Mouse (Mus musculus): ENCODE measurements around the gene Pigx.
"Not testable (repeated sequence)": the region's sequence is repeated elsewhere in the genome, so short reads cannot be mapped to it uniquely, and the experiment has no call there.

The Pigx gene

DNA sequence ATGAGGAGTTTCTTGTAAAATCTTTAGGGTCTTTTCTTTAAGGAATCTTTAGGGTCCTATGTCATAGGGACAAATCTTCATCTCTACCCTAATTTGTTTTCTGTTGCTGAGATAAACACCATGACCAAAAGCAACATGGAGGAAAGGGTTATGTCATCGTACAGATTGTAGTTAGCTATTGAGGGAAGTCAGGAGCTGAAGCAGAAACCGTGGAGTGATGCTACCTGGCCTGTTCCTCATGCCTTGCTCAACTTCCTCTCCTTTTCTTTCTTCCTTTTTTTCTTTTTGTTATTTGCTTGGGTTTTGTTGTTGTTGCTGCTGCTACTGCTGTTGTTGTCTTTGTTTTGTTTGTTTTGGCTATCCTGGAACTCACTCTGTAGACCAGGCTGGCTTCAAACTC is 9.0 kb upstream of the Pigx start:
- no peak for DNase-seq

GRCm38 (mm10) chr16:32108170-32108569 is 8.6 kb upstream of the Pigx start:
- DNase-seq = no peak

- DNase-seq = no peak
These were observed 8.0 kb upstream of the Pigx start for GRCm38 (mm10) chr16:32107342-32108045.

- no peak for DNase-seq
These were observed 6.2 kb upstream of the Pigx start for GRCm38 (mm10) chr16:32105698-32106097.

DNA sequence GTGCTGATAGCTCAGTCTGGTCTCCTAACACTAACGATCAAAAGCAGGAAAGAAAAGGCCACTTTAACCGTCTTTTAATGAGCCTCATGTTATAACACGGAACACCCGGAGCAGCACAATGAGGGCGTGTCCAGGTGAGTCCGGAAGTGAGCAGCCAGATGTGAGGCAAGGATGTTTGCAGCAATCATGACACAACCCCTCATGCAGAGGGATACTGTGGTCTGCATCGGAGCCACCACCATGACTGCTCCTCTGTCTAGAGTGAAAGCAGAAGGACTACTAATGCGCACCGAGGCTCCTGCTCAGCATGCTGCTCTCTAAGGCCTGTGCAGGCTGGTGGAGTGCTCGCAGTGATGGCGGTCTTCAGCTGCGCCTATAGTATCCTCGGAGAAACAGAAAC is 2.8 kb upstream of the Pigx start:
- no peak for DNase-seq

DNA sequence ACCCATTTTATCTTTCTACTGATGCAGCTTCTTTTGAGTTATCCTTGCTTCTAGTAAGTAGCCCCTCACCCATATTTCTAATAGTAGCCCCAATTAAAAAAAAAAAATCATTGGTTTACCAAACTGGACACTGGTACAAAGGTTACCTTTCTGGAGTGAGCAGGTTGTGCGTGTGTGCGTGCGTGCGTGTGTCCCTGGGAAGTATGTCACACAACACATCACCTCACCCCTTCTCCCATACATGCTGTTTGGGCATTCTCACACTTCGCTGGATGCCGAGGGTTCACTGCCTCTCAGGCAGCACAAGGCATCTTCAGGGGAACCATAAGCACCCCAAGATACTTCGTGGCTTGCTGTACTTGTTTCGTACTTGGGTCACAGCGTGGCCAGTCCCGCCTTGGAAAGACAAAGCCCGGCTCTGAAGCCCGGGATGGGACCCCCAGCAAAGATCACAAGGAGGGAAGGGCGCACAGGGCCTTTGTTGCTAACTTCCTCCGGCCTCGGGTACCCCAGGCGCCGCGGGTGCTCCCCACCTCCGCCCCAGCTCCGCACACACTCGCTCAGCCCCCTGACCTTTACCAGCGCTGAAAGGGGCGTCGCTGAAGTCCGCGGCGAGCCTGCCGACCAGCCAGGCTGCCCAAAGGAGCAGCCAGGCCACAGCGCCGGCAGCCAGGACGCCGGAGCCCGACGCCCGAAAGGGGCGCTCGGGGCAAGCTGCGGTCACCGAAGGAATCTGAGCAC is 473 bp downstream of the Pigx start:
- DNase-seq = no peak

DNA sequence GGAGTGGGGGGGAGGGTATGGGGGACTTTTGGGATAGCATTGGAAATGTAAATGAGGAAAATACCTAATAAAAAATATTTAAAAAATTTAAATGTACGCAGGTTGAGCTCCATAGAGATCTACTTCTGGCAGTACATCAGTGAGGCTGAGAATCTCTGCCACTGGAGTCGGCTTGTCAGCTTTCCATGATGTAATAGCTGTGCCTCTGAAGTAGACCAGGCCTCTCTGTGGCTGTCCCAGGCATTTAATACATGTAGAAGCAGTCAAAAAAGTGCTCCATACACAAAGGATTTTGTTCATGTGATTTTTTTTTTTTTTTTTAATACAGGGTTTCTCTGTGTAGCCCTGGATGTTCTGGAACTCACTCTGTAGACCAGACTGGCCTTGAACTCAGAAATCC is 1.8 kb downstream of the Pigx start:
- not testable (repeated sequence) for DNase-seq

GRCm38 (mm10) chr16:32091466-32091865 is 8.1 kb downstream of the Pigx start:
- DNase-seq = no peak

GRCm38 (mm10) chr16:32087629-32088443 is 11.7 kb downstream of the Pigx start:
- peak; percentile 81 for DNase-seq

DNA sequence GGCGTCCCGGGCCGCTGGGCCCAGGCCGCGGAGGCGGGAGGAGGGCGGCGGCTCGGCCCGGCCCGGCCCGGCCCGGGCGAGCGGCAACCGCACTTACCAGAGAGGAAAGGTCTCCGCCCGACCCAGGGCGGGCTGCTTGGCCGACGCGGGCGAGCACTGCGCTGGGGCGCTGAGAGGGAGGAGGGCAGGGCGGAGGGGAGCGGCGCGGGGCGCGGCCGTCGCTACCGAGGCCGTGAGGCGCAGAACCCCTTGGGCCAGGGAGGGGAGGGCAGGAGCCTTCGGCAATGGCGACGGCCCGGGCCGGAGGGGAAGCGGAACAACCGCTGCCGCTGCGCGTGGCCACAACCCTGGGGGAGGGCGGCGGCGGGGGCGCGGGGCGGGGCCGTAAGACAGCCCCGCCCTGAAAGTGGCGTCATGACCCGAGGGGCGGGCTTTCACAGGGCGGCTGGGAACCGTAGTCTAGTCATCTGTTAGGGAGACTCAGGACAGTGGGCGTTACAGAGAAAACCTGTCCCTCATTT is 20.5 kb downstream of the Pigx start, which contains the start of gene Pak2:
TSS of gene Pak2 (minus strand) at position 352 of the 521 bp plus-strand sequence.
- DNase-seq = peak; percentile 91

- DNase-seq = no peak
These were observed 21.0 kb downstream of the Pigx start for GRCm38 (mm10) chr16:32078408-32078990.

GRCm38 (mm10) chr16:32077648-32078407 is 21.7 kb downstream of the Pigx start:
- no peak for DNase-seq

- DNase-seq = no peak
These were observed 23.1 kb downstream of the Pigx start for GRCm38 (mm10) chr16:32076406-32076805.

DNA sequence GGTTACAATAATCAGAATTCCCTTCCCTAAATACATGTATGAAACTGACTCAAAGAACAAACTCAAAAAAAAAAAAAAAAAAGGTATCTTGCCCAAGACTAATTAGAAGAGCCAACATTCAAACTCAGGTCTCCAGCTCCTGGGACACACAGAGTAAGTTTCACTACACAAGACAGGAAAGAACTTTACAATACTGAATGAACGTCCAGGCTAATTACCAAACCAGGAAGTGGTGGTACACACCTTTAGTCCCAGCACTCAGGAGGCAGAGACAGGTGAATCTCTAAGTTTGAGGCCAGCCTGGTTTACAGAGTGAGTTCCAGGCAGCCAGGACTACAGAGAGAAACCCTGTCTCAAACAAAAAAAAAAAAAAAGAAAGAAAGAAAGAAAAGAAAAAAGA is 23.8 kb downstream of the Pigx start:
- DNase-seq = no peak

- not testable (repeated sequence) for DNase-seq
These were observed 29.5 kb downstream of the Pigx start for GRCm38 (mm10) chr16:32070070-32070469.

DNA sequence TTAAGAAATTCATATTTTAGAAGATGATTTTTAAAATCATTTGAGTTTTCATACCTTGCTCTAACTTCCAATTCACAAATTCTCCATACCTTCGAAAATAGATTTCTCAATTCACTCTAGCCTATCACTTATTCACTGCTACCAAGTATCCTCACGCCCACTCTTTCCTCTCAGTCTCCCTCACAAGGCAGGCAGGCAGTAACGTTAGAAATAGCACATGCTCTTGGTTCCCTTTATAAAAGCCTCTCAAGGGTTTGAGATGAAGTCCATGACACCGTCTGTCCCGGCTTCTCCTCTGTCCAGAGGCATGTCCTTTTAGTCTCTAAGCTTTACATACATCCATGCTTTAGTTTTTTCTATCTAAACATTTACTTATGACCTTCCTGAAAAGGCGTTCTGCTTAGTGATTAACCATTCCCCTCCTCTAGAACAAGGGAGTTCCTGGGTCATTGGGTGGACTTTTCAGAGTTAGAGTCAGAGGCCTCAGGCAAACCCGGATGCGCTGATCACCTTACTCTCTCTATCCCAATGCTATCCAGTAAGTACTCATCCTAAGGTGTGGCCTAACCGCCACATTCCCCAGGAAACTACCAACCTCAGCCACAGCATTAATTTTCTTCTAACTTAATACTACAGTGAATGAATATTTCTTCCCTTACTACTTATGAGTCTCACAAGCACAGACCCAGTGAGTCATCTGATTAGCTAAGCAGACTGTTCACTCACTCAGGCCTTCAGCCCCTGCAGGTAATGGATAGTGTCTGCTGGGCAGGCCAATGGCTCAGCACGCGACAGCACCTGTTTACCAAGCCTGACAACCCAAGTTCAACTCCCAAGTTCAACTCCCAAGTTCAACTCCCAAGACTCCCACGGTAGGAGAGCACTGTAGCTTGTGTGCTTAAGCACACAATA is 30.9 kb downstream of the Pigx start:
- no peak for DNase-seq

- no peak for DNase-seq
These were observed 32.6 kb downstream of the Pigx start for GRCm38 (mm10) chr16:32066899-32067298.

DNA sequence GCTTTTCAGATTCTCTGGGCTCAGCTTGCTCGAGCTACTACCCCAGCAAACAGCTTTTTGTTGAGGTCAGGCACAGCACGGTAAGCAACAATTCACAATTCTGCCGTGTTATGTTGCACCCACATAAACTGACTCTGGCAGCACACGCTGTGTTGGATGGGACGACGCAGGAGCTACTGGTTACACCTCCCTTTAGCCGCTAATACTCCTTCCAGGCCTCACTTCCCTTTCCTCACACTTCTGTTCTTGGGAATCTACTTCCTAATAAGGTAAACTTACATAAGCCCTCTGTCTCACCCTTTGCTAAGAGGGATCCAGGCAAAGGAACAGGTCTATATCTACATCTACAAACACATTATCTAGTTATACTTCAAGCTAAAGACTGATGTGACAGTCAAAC is 35.6 kb downstream of the Pigx start:
- no peak for DNase-seq

GRCm38 (mm10) chr16:32062226-32062625 is 37.3 kb downstream of the Pigx start:
- DNase-seq = no peak

DNA sequence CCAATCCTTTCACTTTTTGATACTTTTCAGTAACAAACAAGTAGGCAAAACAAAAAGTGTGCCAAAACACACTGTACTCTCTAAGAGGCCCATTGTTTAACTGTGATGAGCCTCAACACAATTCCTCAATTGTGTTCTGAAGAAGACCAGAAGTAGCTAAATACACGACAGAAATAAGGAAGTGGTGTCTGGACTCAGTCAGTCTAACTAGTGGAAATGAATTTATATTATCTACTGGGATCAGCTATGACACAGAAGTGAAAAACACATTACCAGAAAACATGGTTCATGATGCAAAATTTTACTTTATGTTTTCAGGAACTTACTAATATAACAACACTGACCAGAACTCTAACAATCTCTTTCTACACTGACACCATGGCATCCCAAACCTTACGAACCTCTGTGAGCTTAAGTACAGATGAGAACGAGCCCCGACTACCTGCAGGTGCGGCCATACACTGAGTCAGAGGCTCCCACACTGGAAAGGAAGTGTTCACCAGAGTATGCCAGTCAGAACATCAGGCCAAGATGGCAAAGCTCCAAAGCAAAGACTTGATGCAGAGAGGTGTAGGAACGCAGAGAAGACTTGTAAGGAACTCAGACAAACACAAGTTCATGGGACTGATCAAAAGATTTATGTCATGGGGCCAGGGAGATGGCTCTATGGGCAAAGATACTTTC is 39.6 kb downstream of the Pigx start:
- DNase-seq = no peak

Measured in kidney, adult 18-20 months (tissue).